Mouse (Mus musculus): Measurements from ENCODE around the gene Il12rb1. TPM values are rescaled to one million over a fixed set of nuclear protein-coding genes. Genes with fewer than 3 reads are reported as not detected.
A peak's percentile ranks its signal among the peaks of the same experiment; 100 is the strongest.

The Il12rb1 gene
- polyA plus RNA-seq, 1 experiment from 2014 or later: not detected

- H3K27me3 ChIP-seq (ENCODE audit: insufficient read depth, poor library complexity, severe bottlenecking): peaks cover 26% of the 10 kb centered on the region
- DNase-seq (ENCODE audit: low spot score): no peak
- H3K4me3 ChIP-seq: no peak overlapping the region
- no peaks in the 10 kb centered on the region for H3K9me3 ChIP-seq
- H3K36me3 ChIP-seq: no peaks in the 10 kb centered on the region
- 78% methylated on average over 8 of the region's 8 CpGs for WGBS
- peaks cover 5% of the 10 kb centered on the region; the same call in 1 of the 2 replicates for H3K4me1 ChIP-seq
- H3K27ac ChIP-seq: no peak overlapping the region
Measured at GRCm38 (mm10) chr8:70825816-70826215, 17.6 kb downstream of the Il12rb1 start.

- H3K4me1 ChIP-seq: peaks cover 5% of the 10 kb centered on the region; the same call in 1 of the 2 replicates
- no peaks in the 10 kb centered on the region for H3K9me3 ChIP-seq
- DNase-seq (ENCODE audit: low spot score): no peak
- WGBS: 99% methylated on average over 2 of the region's 2 CpGs
- H3K36me3 ChIP-seq: no peaks in the 10 kb centered on the region
- no peak overlapping the region for H3K27ac ChIP-seq
- H3K27me3 ChIP-seq (ENCODE audit: insufficient read depth, poor library complexity, severe bottlenecking): peaks cover 14% of the 10 kb centered on the region; the same call in 1 of the 2 replicates
- H3K4me3 ChIP-seq: no peak overlapping the region
Measured at GRCm38 (mm10) chr8:70827010-70827409, 18.8 kb downstream of the Il12rb1 start.

- no peaks in the 10 kb centered on the region for H3K36me3 ChIP-seq
- H3K9me3 ChIP-seq: no peaks in the 10 kb centered on the region
- 80% methylated on average over 1 of the region's 1 CpGs for WGBS
- H3K4me3 ChIP-seq: no peak overlapping the region
- H3K4me1 ChIP-seq: peaks cover 9% of the 10 kb centered on the region; the same call in 1 of the 2 replicates
- H3K27me3 ChIP-seq (ENCODE audit: insufficient read depth, poor library complexity, severe bottlenecking): peaks cover 13% of the 10 kb centered on the region; the same call in 1 of the 2 replicates
- H3K27ac ChIP-seq: no peak overlapping the region
- DNase-seq (ENCODE audit: low spot score): no peak
Measured at GRCm38 (mm10) chr8:70827796-70828195, 19.5 kb downstream of the Il12rb1 start.

- DNase-seq (ENCODE audit: low spot score): no peak
- peaks cover 20% of the 10 kb centered on the region; the same call in 1 of the 2 replicates for H3K27me3 ChIP-seq (ENCODE audit: insufficient read depth, poor library complexity, severe bottlenecking)
- H3K27ac ChIP-seq: no peak overlapping the region
- peaks cover 5% of the 10 kb centered on the region; the same call in 1 of the 2 replicates for H3K36me3 ChIP-seq
- no peak overlapping the region for H3K4me3 ChIP-seq
- WGBS: 84% methylated on average over 8 of the region's 8 CpGs
- no peaks in the 10 kb centered on the region for H3K9me3 ChIP-seq
- peaks cover 18% of the 10 kb centered on the region for H3K4me1 ChIP-seq
Measured at GRCm38 (mm10) chr8:70831517-70831916, 23.3 kb downstream of the Il12rb1 start.

GRCm38 (mm10) chr8:70832371-70832770 is 24.1 kb downstream of the Il12rb1 start:
- Histone ChIP-seq H3K36me3 (peaks cover 5% of the 10 kb centered on the region; the same call in 1 of the 2 replicates), H3K9me3 (no peaks in the 10 kb centered on the region), H3K27ac (peak overlapping the region; percentile 42; the same call in 1 of the 2 replicates), H3K27me3 (ENCODE audit: insufficient read depth, poor library complexity, severe bottlenecking) (peaks cover 27% of the 10 kb centered on the region; the same call in 1 of the 2 replicates), H3K4me1 (peaks cover 18% of the 10 kb centered on the region), H3K4me3 (no peak overlapping the region)
- no peak for DNase-seq (ENCODE audit: low spot score)
- WGBS: 72% methylated on average over 11 of the region's 11 CpGs

GRCm38 (mm10) chr8:70833018-70833482 is 24.8 kb downstream of the Il12rb1 start:
- 54% methylated on average over 9 of the region's 9 CpGs for WGBS
- H3K4me3 ChIP-seq: 0 out of 2 replicates have a peak overlapping the region, but pooled peaks have one; percentile 12
- peaks cover 27% of the 10 kb centered on the region; the same call in 1 of the 2 replicates for H3K27me3 ChIP-seq (ENCODE audit: insufficient read depth, poor library complexity, severe bottlenecking)
- peaks cover 5% of the 10 kb centered on the region; the same call in 1 of the 2 replicates for H3K36me3 ChIP-seq
- H3K4me1 ChIP-seq: peaks cover 18% of the 10 kb centered on the region
- no peaks in the 10 kb centered on the region for H3K9me3 ChIP-seq
- no peak for DNase-seq (ENCODE audit: low spot score)
- H3K27ac ChIP-seq: peak overlapping the region; percentile 42

- peak overlapping the region; percentile 24; the same call in 1 of the 2 replicates for H3K27ac ChIP-seq
- peaks cover 5% of the 10 kb centered on the region; the same call in 1 of the 2 replicates for H3K36me3 ChIP-seq
- H3K4me3 ChIP-seq: no peak overlapping the region
- no peaks in the 10 kb centered on the region for H3K9me3 ChIP-seq
- peaks cover 27% of the 10 kb centered on the region; the same call in 1 of the 2 replicates for H3K27me3 ChIP-seq (ENCODE audit: insufficient read depth, poor library complexity, severe bottlenecking)
- no peak for DNase-seq (ENCODE audit: low spot score)
- peaks cover 20% of the 10 kb centered on the region for H3K4me1 ChIP-seq
- 32% methylated on average over 15 of the region's 15 CpGs for WGBS
Measured at GRCm38 (mm10) chr8:70833520-70833919, 25.3 kb downstream of the Il12rb1 start.

- WGBS: 99% methylated on average over 3 of the region's 3 CpGs
- H3K4me3 ChIP-seq: no peak overlapping the region
- DNase-seq (ENCODE audit: low spot score): no peak
Measured at GRCm38 (mm10) chr8:70834071-70834470, 25.8 kb downstream of the Il12rb1 start.

GRCm38 (mm10) chr8:70836666-70837065 is 28.4 kb downstream of the Il12rb1 start:
- H3K4me1 ChIP-seq: peaks cover 37% of the 10 kb centered on the region
- no peak overlapping the region for H3K27ac ChIP-seq
- H3K36me3 ChIP-seq: peaks cover 5% of the 10 kb centered on the region; the same call in 1 of the 2 replicates
- H3K4me3 ChIP-seq: no peak overlapping the region
- 82% methylated on average over 12 of the region's 12 CpGs for WGBS
- peaks cover 25% of the 10 kb centered on the region; the same call in 1 of the 2 replicates for H3K27me3 ChIP-seq (ENCODE audit: insufficient read depth, poor library complexity, severe bottlenecking)
- H3K9me3 ChIP-seq: no peaks in the 10 kb centered on the region
- DNase-seq (ENCODE audit: low spot score): no peak

More at GRCm38 (mm10) chr8:70834071-70834470, 25.8 kb downstream of the Il12rb1 start:
- Histone ChIP-seq H3K9me3 (no peaks in the 10 kb centered on the region), H3K36me3 (peaks cover 5% of the 10 kb centered on the region; the same call in 1 of the 2 replicates), H3K27ac (peak overlapping the region; percentile 24; the same call in 1 of the 2 replicates), H3K4me1 (peaks cover 26% of the 10 kb centered on the region), H3K27me3 (ENCODE audit: insufficient read depth, poor library complexity, severe bottlenecking) (peaks cover 27% of the 10 kb centered on the region; the same call in 1 of the 2 replicates)

- no peak for DNase-seq (ENCODE audit: low spot score)
Measured at GRCm38 (mm10) chr8:70838654-70839407, 30.6 kb downstream of the Il12rb1 start.

GRCm38 (mm10) chr8:70839408-70840351 is 31.4 kb downstream of the Il12rb1 start, which contains the start of gene Arrdc2:
Gene Arrdc2 (minus strand): TSS chr8:70839720.
- Histone ChIP-seq H3K27ac (peak within 1 kb of the TSS; percentile 93), H3K4me1 (peaks cover 34% of the 10 kb centered on the region), H3K27me3 (ENCODE audit: insufficient read depth, poor library complexity, severe bottlenecking) (peaks cover 36% of the 10 kb centered on the region), H3K9me3 (no peaks in the 10 kb centered on the region), H3K36me3 (peaks cover 5% of the 10 kb centered on the region; the same call in 1 of the 2 replicates), H3K4me3 (peak within 1 kb of the TSS; percentile 76)
- DNase-seq (ENCODE audit: low spot score): peak; percentile 100
- WGBS: 2% methylated on average over 55 of the region's 55 CpGs

More at GRCm38 (mm10) chr8:70838654-70839407, 30.6 kb downstream of the Il12rb1 start:
- Histone ChIP-seq H3K27me3 (ENCODE audit: insufficient read depth, poor library complexity, severe bottlenecking) (peaks cover 36% of the 10 kb centered on the region), H3K36me3 (peaks cover 5% of the 10 kb centered on the region; the same call in 1 of the 2 replicates), H3K4me3 (peak overlapping the region; percentile 76), H3K27ac (peak overlapping the region; percentile 93), H3K4me1 (peaks cover 25% of the 10 kb centered on the region), H3K9me3 (no peaks in the 10 kb centered on the region)
- 3% methylated on average over 66 of the region's 66 CpGs for WGBS

GRCm38 (mm10) chr8:70840590-70840989 is 32.3 kb downstream of the Il12rb1 start:
- DNase-seq (ENCODE audit: low spot score): no peak
- H3K9me3 ChIP-seq: no peaks in the 10 kb centered on the region
- 46% methylated on average over 10 of the region's 10 CpGs for WGBS
- peaks cover 42% of the 10 kb centered on the region for H3K27me3 ChIP-seq (ENCODE audit: insufficient read depth, poor library complexity, severe bottlenecking)
- H3K4me1 ChIP-seq: peaks cover 35% of the 10 kb centered on the region
- H3K27ac ChIP-seq: peak overlapping the region; percentile 50
- H3K4me3 ChIP-seq: 0 out of 2 replicates have a peak overlapping the region, but pooled peaks have one; percentile 35
- peaks cover 3% of the 10 kb centered on the region; the same call in 1 of the 2 replicates for H3K36me3 ChIP-seq

Measured in heart, embryonic 10.5 days (tissue).